Mouse (Mus musculus): ENCODE data around the gene Cxcr5. TPM values are rescaled to one million over a fixed set of nuclear protein-coding genes. Genes with fewer than 3 reads are reported as not detected.

The Cxcr5 gene
- polyA plus RNA-seq, 1 experiment from 2014 or later = 0.46 TPM

Other genes starting within 250 kb of the Cxcr5 start
- gene C2cd2l, start 241.6 kb downstream of the Cxcr5 start, polyA plus RNA-seq (2015; fragmentation: Nextera tagmentation; extraction: Ambion mirVana) = 6.9 and 7.1 TPM in 2 replicates
- gene Dpagt1, start 235.9 kb downstream of the Cxcr5 start, polyA plus RNA-seq (2015; fragmentation: Nextera tagmentation; extraction: Ambion mirVana) = 37.7 and 38.0 TPM in 2 replicates
- 252 and 254 TPM in 2 replicates for gene H2afx, start 227.2 kb downstream of the Cxcr5 start, polyA plus RNA-seq (2015; fragmentation: Nextera tagmentation; extraction: Ambion mirVana)
- 88.7 and 95.1 TPM in 2 replicates for gene Hmbs, start 217.6 kb downstream of the Cxcr5 start, polyA plus RNA-seq (2015; fragmentation: Nextera tagmentation; extraction: Ambion mirVana)
- gene Vps11, start 200.2 kb downstream of the Cxcr5 start, polyA plus RNA-seq (2015; fragmentation: Nextera tagmentation; extraction: Ambion mirVana) = 29.6 and 30.7 TPM in 2 replicates
- 27.5 and 32.5 TPM in 2 replicates for gene Hyou1, start 182.4 kb downstream of the Cxcr5 start, polyA plus RNA-seq (2015; fragmentation: Nextera tagmentation; extraction: Ambion mirVana)
- gene Slc37a4, start 165.0 kb downstream of the Cxcr5 start, polyA plus RNA-seq (2015; fragmentation: Nextera tagmentation; extraction: Ambion mirVana) = 16.2 and 18.3 TPM in 2 replicates
- 1,592 and 1,878 TPM in 2 replicates for gene Rps25, start 154.7 kb downstream of the Cxcr5 start, polyA plus RNA-seq (2015; fragmentation: Nextera tagmentation; extraction: Ambion mirVana)
- 132 and 140 TPM in 2 replicates for gene Trappc4, start 154.3 kb downstream of the Cxcr5 start, polyA plus RNA-seq (2015; fragmentation: Nextera tagmentation; extraction: Ambion mirVana)
- 24.3 and 26.0 TPM in 2 replicates for gene Ccdc84, start 143.3 kb downstream of the Cxcr5 start, polyA plus RNA-seq (2015; fragmentation: Nextera tagmentation; extraction: Ambion mirVana)
- not detected in 2 replicates for gene Foxr1, start 120.7 kb downstream of the Cxcr5 start, polyA plus RNA-seq (2015; fragmentation: Nextera tagmentation; extraction: Ambion mirVana)
- 0.37 and 0.45 TPM in 2 replicates for gene Upk2, start 106.9 kb downstream of the Cxcr5 start, polyA plus RNA-seq (2015; fragmentation: Nextera tagmentation; extraction: Ambion mirVana)
- gene Bcl9l, start 79.1 kb downstream of the Cxcr5 start, polyA plus RNA-seq (2015; fragmentation: Nextera tagmentation; extraction: Ambion mirVana) = 16.8 and 18.5 TPM in 2 replicates
- gene Ddx6, start 43.0 kb upstream of the Cxcr5 start, polyA plus RNA-seq (2015; fragmentation: Nextera tagmentation; extraction: Ambion mirVana) = 17.7 and 18.4 TPM in 2 replicates
- gene Treh, start 111.4 kb upstream of the Cxcr5 start, polyA plus RNA-seq (2015; fragmentation: Nextera tagmentation; extraction: Ambion mirVana) = not detected in 2 replicates
- gene Phldb1, start 173.3 kb upstream of the Cxcr5 start, polyA plus RNA-seq (2015; fragmentation: Nextera tagmentation; extraction: Ambion mirVana) = 37.8 and 39.2 TPM in 2 replicates
- gene Arcn1, start 206.0 kb upstream of the Cxcr5 start, polyA plus RNA-seq (2015; fragmentation: Nextera tagmentation; extraction: Ambion mirVana) = 221 and 223 TPM in 2 replicates
- gene Ift46, start 206.0 kb upstream of the Cxcr5 start, polyA plus RNA-seq (2015; fragmentation: Nextera tagmentation; extraction: Ambion mirVana) = 106 and 117 TPM in 2 replicates
- gene Tmem25, start 237.4 kb upstream of the Cxcr5 start, polyA plus RNA-seq (2015; fragmentation: Nextera tagmentation; extraction: Ambion mirVana) = 2.3 and 2.6 TPM in 2 replicates
- gene Ttc36, start 241.2 kb upstream of the Cxcr5 start, polyA plus RNA-seq (2015; fragmentation: Nextera tagmentation; extraction: Ambion mirVana) = 0.56 and 0.65 TPM in 2 replicates